Mouse (Mus musculus): ENCODE results near the gene Aebp1. TPM values are rescaled to one million over a fixed set of nuclear protein-coding genes. Genes with fewer than 3 reads are reported as not detected.

Aebp1 gene
- polyA plus RNA-seq, 1 experiment from 2014 or later = 38.1 TPM

DNA sequence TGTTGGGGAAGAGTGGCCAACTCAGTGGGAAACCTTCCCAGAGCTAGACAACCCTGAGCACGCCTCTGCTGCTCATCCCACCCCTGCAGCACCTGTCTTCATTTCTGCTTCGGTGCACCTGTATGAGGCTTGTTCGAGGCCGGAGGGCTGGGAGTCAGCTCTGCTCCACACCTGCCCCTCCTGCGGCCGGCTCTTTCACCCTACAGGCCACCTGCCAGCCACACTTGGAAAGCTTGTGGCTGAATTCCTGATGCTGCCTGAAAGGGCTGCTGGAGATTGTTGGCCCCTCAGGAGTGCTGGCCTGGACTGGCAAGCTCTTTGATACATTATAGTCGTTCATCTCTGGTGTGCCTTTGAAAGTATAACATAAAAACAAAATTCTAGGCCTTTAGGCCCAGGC lies 21.4 kb upstream of the Aebp1 start:
- H3K4me2 ChIP-seq (replicated peaks) = no peak overlapping the region
- H3K27me3 ChIP-seq = no peaks in the 10 kb centered on the region
- peaks cover 22% of the 10 kb centered on the region for H3K4me1 ChIP-seq
- no peak overlapping the region for H3K4me3 ChIP-seq
- no peak overlapping the region for H3K9ac ChIP-seq
- ATAC-seq (ENCODE audit: low FRiP score, low read depth) = no peak
- no peaks in the 10 kb centered on the region; the same call in 1 of the 2 replicates for H3K36me3 ChIP-seq
- H3K27ac ChIP-seq = no peak overlapping the region; the same call in 1 of the 2 replicates
- WGBS = 70% methylated on average over 7 of the region's 7 CpGs
- 0 out of 2 replicates have a peak, but pooled peaks cover 5% of the 10 kb centered on the region for H3K9me3 ChIP-seq

DNA sequence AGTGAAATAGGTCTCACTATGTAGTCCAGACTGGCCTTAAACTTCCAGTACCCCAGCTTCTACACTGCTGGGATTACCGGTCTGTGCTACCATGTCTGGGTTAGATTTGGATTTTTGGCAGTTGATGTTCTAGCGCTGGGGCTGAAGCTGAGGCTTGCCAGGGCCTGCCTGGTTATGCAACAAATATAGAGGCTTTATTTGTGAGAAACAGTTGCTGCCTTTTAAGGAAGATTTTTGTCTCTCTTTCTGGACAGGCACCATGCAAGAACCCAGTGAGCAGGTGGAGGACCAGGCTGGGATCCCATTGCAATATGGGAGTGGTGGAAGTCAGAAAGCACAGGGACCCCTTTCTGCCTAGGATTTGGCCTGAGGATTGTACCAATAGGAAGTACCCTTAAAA lies 20.0 kb upstream of the Aebp1 start:
- no peak overlapping the region for H3K4me2 ChIP-seq (replicated peaks)
- ATAC-seq (ENCODE audit: low FRiP score, low read depth) = no peak
- no peaks in the 10 kb centered on the region for H3K27me3 ChIP-seq
- H3K36me3 ChIP-seq = no peaks in the 10 kb centered on the region
- H3K9me3 ChIP-seq = 0 out of 2 replicates have a peak, but pooled peaks cover 5% of the 10 kb centered on the region
- 94% methylated on average over 2 of the region's 2 CpGs for WGBS
- H3K4me3 ChIP-seq = no peak overlapping the region
- no peak overlapping the region for H3K9ac ChIP-seq
- peaks cover 15% of the 10 kb centered on the region for H3K4me1 ChIP-seq
- no peak overlapping the region for H3K27ac ChIP-seq

- H3K4me2 ChIP-seq (replicated peaks) = no peak overlapping the region
- no peak overlapping the region for H3K4me3 ChIP-seq
- 0 out of 2 replicates have a peak, but pooled peaks cover 5% of the 10 kb centered on the region for H3K9me3 ChIP-seq
- no peak for ATAC-seq (ENCODE audit: low FRiP score, low read depth)
- no peaks in the 10 kb centered on the region for H3K36me3 ChIP-seq
- H3K4me1 ChIP-seq = peaks cover 9% of the 10 kb centered on the region
- H3K27me3 ChIP-seq = no peaks in the 10 kb centered on the region
- 80% methylated on average over 3 of the region's 3 CpGs for WGBS
- H3K9ac ChIP-seq = no peak overlapping the region
- no peak overlapping the region for H3K27ac ChIP-seq
Measured at GRCm38 (mm10) chr11:5843131-5843530, 18.6 kb upstream of the Aebp1 start.

DNA sequence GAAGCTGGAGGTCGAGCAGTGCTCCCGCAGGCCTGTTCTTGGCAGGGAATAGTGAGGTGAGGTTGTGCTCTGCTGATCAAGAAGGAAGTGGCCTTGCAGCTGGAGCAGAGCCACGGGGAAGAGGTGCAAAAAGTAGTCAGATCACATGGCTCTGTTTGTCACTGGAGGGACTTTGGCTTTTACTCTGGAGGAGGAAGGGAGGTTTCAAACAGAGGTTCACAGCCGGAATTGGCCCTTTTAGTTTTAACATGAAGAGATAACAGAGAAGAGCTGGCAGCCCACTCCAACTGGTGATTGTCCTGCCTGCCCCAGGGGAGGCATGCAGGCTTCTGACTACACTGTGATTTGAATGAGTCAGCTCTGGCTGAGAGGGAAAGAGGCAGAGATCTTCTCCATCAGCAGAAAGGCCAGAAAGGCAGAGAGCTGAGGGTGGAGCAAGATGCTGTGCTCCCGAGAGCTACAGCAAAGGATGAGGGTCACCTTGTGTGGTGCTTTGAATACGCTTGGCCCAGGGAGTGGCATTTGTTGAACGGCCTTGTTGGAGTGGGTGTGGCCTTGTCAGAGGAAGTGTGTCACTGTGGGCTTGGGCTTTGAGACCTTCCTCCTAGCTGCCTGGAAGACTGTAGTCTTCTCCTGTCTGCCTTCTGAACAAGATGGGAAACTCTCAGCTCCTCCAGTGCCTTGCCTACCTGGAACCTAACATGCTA lies 15.0 kb upstream of the Aebp1 start:
- Histone ChIP-seq H3K9ac (no peak overlapping the region), H3K9me3 (0 out of 2 replicates have a peak, but pooled peaks cover 5% of the 10 kb centered on the region), H3K4me1 (peaks cover 11% of the 10 kb centered on the region), H3K4me3 (no peak overlapping the region), H3K4me2 (replicated peaks) (no peak overlapping the region), H3K27me3 (no peaks in the 10 kb centered on the region), H3K36me3 (no peaks in the 10 kb centered on the region), H3K27ac (no peak overlapping the region)
- WGBS = 70% methylated on average over 7 of the region's 7 CpGs
- no peak for ATAC-seq (ENCODE audit: low FRiP score, low read depth)

DNA sequence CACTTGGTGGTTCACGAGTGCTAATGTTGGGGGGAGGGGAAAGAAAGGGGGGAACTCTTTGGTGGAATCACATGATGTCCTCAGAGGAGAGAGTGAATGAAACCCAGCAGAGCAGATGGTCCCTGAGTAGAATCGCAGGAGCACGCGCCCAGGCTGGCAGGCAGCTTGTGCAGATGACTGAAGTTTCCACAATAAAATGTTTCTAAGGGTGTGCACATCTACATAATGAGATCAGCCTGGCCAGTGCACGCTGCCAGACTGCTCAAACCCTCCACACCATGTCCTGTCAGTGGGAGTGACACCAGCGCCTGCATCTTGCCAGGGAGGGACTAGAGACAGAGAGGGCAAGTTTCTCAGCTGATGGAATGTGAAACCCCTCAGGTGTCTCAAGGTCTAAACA lies 13.0 kb upstream of the Aebp1 start:
- Histone ChIP-seq H3K4me1 (peaks cover 16% of the 10 kb centered on the region), H3K27me3 (no peaks in the 10 kb centered on the region), H3K36me3 (no peaks in the 10 kb centered on the region), H3K4me2 (replicated peaks) (0 out of 2 replicates have a peak overlapping the region, but pooled peaks have one; percentile 16), H3K4me3 (no peak overlapping the region), H3K27ac (no peak overlapping the region), H3K9ac (no peak overlapping the region), H3K9me3 (no peaks in the 10 kb centered on the region)
- WGBS = 32% methylated on average over 6 of the region's 6 CpGs
- ATAC-seq (ENCODE audit: low FRiP score, low read depth) = no peak

GRCm38 (mm10) chr11:5849316-5849715 lies 12.4 kb upstream of the Aebp1 start:
- Histone ChIP-seq H3K4me3 (no peak overlapping the region), H3K9ac (no peak overlapping the region), H3K27ac (no peak overlapping the region), H3K36me3 (no peaks in the 10 kb centered on the region), H3K4me2 (replicated peaks) (no peak overlapping the region), H3K4me1 (peaks cover 16% of the 10 kb centered on the region), H3K9me3 (no peaks in the 10 kb centered on the region), H3K27me3 (no peaks in the 10 kb centered on the region)
- 72% methylated on average over 2 of the region's 2 CpGs for WGBS
- 0 out of 2 replicates have a peak, but pooled peaks have one; percentile 18 for ATAC-seq (ENCODE audit: low FRiP score, low read depth)

GRCm38 (mm10) chr11:5850452-5850851 lies 11.3 kb upstream of the Aebp1 start:
- no peak overlapping the region for H3K27ac ChIP-seq
- no peak overlapping the region for H3K4me3 ChIP-seq
- no peaks in the 10 kb centered on the region for H3K36me3 ChIP-seq
- H3K9me3 ChIP-seq = no peaks in the 10 kb centered on the region
- ATAC-seq (ENCODE audit: low FRiP score, low read depth) = no peak
- H3K4me2 ChIP-seq (replicated peaks) = no peak overlapping the region
- no peak overlapping the region for H3K9ac ChIP-seq
- no peaks in the 10 kb centered on the region for H3K27me3 ChIP-seq
- H3K4me1 ChIP-seq = peaks cover 17% of the 10 kb centered on the region
- 56% methylated on average over 5 of the region's 5 CpGs for WGBS

DNA sequence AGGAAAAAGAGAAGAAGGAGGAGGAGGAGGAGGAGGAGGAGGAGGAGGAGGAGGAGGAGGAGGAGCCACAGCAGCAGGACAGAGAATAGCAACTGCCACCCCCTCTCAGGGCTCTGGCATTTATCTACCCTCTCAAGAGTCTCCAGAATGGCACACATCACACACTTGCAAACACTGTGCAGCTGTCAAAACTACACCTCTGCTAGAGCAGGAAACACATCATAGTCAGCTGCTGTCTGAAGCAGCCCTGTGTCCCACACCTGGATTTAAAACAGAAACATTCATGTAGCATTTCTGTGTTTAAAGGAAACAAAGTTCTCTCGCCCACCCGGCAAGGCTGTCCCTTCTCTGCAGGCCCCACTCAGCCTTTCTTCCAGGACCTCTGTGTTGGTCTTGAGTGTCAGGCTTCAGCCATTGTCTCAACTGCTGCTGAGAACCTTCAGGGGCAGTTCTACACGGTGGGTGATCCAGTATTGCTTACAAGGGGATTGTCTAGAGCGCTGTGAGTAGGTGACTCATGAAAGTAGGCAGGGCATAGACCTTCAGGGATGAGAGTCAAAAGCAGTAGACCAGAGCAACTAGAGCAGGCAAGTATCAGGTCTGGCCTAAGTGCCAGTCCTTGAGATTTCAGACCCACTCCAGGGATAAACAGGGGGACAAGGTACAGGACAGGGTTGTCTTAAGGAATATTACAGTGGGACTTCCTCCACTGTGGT lies 10.6 kb upstream of the Aebp1 start:
- Histone ChIP-seq H3K27ac (no peak overlapping the region), H3K4me3 (no peak overlapping the region), H3K9ac (no peak overlapping the region; the same call in 1 of the 2 replicates), H3K4me1 (peaks cover 24% of the 10 kb centered on the region), H3K27me3 (no peaks in the 10 kb centered on the region), H3K36me3 (no peaks in the 10 kb centered on the region), H3K9me3 (no peaks in the 10 kb centered on the region), H3K4me2 (replicated peaks) (no peak overlapping the region)
- WGBS = 67% methylated on average over 4 of the region's 4 CpGs
- no peak for ATAC-seq (ENCODE audit: low FRiP score, low read depth)

GRCm38 (mm10) chr11:5852314-5852713 lies 9.4 kb upstream of the Aebp1 start:
- H3K27ac ChIP-seq = no peak overlapping the region
- no peaks in the 10 kb centered on the region for H3K27me3 ChIP-seq
- H3K9ac ChIP-seq = no peak overlapping the region
- H3K4me3 ChIP-seq = no peak overlapping the region
- WGBS = 36% methylated on average over 1 of the region's 1 CpGs
- no peaks in the 10 kb centered on the region for H3K36me3 ChIP-seq
- H3K4me2 ChIP-seq (replicated peaks) = no peak overlapping the region
- no peak for ATAC-seq (ENCODE audit: low FRiP score, low read depth)
- peaks cover 33% of the 10 kb centered on the region for H3K4me1 ChIP-seq
- no peaks in the 10 kb centered on the region for H3K9me3 ChIP-seq

- Histone ChIP-seq H3K27ac (peak overlapping the region; percentile 74), H3K36me3 (no peaks in the 10 kb centered on the region), H3K9ac (0 out of 2 replicates have a peak overlapping the region, but pooled peaks have one; percentile 21), H3K4me3 (no peak overlapping the region), H3K9me3 (peaks cover 5% of the 10 kb centered on the region; the same call in 1 of the 2 replicates), H3K4me1 (peaks cover 23% of the 10 kb centered on the region), H3K4me2 (replicated peaks) (no peak overlapping the region), H3K27me3 (peaks cover 10% of the 10 kb centered on the region)
- peak; percentile 10; the same call in 1 of the 2 replicates for ATAC-seq (ENCODE audit: low FRiP score, low read depth)
Measured at GRCm38 (mm10) chr11:5855481-5855880, 6.3 kb upstream of the Aebp1 start.

DNA sequence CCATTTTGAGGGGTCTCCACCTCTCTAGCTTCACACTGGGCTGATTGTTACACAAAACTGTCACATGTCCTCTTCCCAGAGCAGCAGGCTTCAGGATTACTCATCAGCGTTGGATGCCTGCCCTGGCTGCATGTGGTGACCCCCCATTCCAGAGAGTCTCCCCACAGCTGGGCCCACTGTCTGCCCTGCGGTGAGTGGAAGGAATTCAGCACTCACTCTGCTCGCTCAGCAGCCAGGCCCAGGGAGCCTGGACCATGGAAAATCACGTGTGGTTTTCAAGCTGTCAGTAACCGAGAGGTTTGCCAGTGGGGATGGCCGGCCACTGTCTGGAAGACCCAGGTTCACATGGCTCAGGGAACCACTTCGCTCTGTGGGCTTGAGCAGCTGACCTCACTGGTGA lies 5.8 kb upstream of the Aebp1 start:
- 30% methylated on average over 7 of the region's 7 CpGs for WGBS

GRCm38 (mm10) chr11:5856479-5857130 lies 5.1 kb upstream of the Aebp1 start:
- H3K36me3 ChIP-seq = no peaks in the 10 kb centered on the region
- H3K9ac ChIP-seq = no peak overlapping the region
- ATAC-seq (ENCODE audit: low FRiP score, low read depth) = no peak
- 77% methylated on average over 8 of the region's 8 CpGs for whole genome bisulfite sequencing
- H3K27ac ChIP-seq = peak overlapping the region; percentile 74; the same call in 1 of the 2 replicates
- H3K4me2 ChIP-seq (replicated peaks) = no peak overlapping the region
- peaks cover 21% of the 10 kb centered on the region for H3K27me3 ChIP-seq
- H3K4me1 ChIP-seq = peaks cover 29% of the 10 kb centered on the region
- no peak overlapping the region for H3K4me3 ChIP-seq
- peaks cover 5% of the 10 kb centered on the region; the same call in 1 of the 2 replicates for H3K9me3 ChIP-seq

More for the DNA sequence above, 5.8 kb upstream of the Aebp1 start:
- H3K4me3 ChIP-seq = no peak overlapping the region
- peaks cover 23% of the 10 kb centered on the region for H3K4me1 ChIP-seq
- H3K36me3 ChIP-seq = no peaks in the 10 kb centered on the region
- no peak overlapping the region for H3K4me2 ChIP-seq (replicated peaks)
- peaks cover 5% of the 10 kb centered on the region; the same call in 1 of the 2 replicates for H3K9me3 ChIP-seq
- peaks cover 14% of the 10 kb centered on the region for H3K27me3 ChIP-seq
- peak overlapping the region; percentile 21; the same call in 1 of the 2 replicates for H3K9ac ChIP-seq
- ATAC-seq (ENCODE audit: low FRiP score, low read depth) = peak; percentile 80
- H3K27ac ChIP-seq = peak overlapping the region; percentile 74

Measured in limb, embryonic 13.5 days (tissue).